Mouse (Mus musculus) adrenal gland, postnatal 25 days (tissue): ENCODE results near the gene Sars2. TPM values are rescaled to one million over a fixed set of nuclear protein-coding genes. Genes with fewer than 3 reads are reported as not detected.
"Not testable (repeated sequence)": the region's sequence is repeated elsewhere in the genome, so short reads cannot be mapped to it uniquely, and the experiment has no call there.

Source experiments
- DNase-seq: peaks from one replicate; pipeline ENCODE4 v3.0.0; 2021; ENCODE audit warnings: mixed read lengths
- long read RNA-seq: library from polyadenylated mRNA; stranded (forward); transcript quantifications from one replicate; pipeline ENCODE4 v2.0.0, GENCODE M21; 2021
- total RNA-seq: library from RNA; stranded (reverse); gene quantifications from 2 replicates; pipeline ENCODE4 v1.2.3, GENCODE M21; 2021

The Sars2 gene
- 15.4 and 22.3 TPM in 2 replicates for total RNA-seq
- long read RNA-seq, transcript Sars2-201 (16 exons, 1,868 nt): major isoform, 8 of 17 reads
- long read RNA-seq, partial matches to known transcripts: 8 of 17 reads
- long read RNA-seq, other reads (novel, unspliced or antisense): 0 of 17 reads

- peak; percentile 94 for DNase-seq
Observed at GRCm38 (mm10) chr7:28741709-28742438, at the start of gene Sars2, which contains the start of gene Mrps12. Sars2 (plus strand) TSS chr7:28741992. Mrps12 (minus strand) TSS chr7:28741820.

GRCm38 (mm10) chr7:28692545-28693320, 49.1 kb upstream of the Sars2 start, which contains the start of gene Fbxo27:
Fbxo27 (plus strand) TSS chr7:28692849.
- peak; percentile 18 for DNase-seq

DNA sequence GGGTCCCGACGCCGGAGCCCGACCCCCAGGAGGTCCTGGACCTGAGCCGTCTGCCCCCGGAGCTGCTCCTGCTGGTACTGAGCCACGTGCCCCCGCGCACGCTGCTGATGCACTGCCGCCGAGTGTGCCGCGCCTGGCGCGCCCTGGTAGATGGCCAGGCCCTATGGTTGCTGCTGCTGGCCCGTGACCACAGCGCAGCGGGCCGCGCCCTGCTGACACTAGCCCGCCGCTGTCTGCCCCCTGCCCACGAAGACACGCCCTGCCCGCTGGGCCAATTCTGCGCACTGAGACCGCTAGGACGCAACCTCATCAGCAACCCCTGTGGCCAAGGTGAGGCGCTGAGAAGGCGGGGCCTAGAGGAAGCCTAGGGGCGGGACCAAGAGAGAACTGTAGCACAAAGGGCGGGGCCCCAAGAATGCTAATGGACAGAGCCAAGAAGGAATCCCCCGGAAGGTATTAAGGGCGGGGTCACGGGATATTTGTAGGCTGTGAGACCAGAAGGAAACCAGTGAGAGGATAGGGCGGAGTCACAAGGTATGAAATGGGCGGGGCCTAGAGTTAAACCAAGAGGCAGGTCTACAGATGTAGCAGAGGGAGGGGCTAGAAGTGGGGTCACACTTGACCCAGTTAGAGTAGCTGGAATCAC, 48.3 kb upstream of the Sars2 start:
- peak; percentile 47 for DNase-seq

DNA sequence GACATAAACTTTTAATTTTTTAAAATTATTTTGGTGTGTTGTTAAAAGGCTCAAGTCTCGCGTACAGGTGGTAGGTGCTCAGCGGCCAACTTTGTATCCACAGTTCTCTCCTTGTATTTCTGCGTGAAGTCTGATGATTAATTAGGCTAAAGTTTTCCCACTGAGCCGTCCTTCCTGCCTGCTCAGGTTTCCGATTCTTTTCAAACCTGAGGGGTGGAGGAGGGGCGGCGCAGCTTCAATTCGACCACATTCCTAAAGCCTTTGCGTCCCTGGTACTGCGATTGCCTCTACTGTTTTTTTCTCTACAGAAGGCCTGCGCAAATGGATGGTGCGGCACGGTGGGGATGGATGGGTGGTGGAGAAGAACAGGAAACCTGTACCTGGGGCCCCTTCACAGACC, 47.4 kb upstream of the Sars2 start:
- no peak for DNase-seq

- DNase-seq: no peak
Observed at GRCm38 (mm10) chr7:28694966-28695511, 46.8 kb upstream of the Sars2 start.

DNA sequence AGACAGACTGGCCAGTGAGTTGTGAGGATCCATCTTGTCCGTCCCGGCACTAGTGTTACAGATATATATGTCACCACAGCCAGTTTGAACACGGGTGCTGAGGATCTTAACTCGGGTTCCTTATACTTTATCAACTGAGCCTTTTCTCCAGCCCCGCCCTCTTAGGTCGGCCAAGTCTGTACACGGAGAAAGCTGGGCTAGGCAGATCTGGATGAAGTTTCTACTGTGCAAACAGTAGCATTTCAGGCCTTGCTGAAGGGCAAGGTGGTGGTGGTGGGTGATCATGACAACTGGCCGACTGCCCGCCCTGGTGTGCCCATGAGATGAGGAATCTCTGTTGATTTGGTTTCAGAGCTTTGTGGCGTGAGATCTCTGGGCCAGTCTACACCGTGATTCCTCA, 44.5 kb upstream of the Sars2 start:
- no peak for DNase-seq

DNA sequence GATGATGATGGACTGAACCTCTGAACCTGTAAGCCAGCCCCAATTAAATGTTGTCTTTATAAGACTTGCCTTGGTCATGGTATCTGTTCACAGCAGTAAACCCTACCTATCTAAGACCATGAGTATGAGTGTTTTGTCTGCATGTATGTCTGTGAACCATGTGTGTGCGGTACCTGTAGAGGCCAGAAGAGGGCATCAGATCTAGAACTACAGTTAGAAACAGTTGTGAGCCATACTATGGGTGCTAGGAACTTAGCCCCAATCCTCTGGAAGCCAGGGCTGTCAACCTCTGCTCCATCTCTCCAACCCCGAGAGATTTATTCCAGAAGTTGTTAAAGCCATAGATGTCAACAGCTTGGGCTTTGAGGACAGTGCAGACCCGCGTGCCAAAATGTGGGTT, 41.5 kb upstream of the Sars2 start:
- DNase-seq: no peak

DNA sequence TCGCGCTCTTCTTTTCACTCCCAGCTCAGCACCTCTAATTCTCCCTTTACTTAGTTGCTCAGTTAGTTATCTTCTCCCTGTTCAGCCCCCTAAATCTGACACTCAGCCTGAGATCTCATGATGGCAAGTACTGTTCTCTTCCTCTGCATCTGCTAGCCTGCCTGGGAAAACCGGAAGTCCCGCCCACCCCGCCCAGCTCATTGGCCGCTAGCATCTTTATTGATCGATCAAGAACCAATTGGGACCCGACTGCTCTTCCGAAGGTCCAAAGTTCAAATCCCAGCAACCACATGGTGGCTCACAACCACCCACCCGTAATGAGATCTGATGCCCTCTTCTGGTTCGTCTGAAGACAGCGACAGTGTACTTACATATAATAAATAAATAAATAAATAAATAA, 40.5 kb upstream of the Sars2 start:
- not testable (repeated sequence) for DNase-seq

DNA sequence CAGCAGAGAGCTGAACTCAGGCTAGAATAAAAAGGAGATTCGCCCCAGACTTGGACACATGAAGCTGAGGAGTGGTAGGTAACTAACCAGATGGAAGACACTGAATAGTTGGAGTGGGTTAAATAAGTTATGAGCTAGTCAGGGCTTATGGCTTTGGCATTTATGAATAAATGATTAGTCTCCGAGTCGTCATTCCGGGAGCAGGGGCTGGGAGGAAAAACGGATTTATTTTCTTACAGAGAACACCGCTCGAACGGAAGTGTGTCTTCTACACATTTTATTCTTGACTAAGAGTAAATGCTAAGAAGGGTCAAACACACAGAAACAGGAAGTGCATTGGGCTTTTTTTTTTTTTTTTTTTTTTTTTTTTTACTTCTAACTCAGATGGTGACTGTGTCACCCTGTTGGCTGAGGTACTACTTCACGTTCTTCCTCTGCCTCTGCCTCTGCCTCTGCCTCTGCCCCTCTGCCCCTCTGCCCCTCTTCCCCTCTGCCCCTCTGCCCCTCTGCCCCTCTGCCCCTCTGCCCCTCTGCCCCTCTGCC, 39.1 kb upstream of the Sars2 start:
- DNase-seq: no peak

- DNase-seq: no peak
Observed at GRCm38 (mm10) chr7:28709454-28709853, 32.3 kb upstream of the Sars2 start.

DNA sequence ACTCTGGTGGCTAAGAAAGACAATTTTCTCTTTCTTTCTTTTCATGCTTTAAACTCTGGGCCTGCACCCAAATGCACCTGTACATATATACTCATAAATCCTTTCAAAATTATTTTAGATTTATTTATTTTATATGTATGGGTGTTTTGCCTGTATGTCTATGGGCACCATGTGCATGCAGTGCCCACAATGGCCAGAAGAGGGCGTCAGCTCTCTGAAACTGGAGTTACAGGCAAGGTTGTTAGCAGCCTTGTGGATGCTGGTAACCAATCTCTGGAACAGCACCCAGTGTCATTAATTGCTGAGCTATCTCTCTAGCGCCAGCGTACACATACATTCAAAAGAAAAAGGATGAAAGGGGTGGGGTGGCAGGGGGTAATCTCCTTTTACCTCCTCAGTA, 30.8 kb upstream of the Sars2 start:
- DNase-seq: no peak

GRCm38 (mm10) chr7:28714667-28715066, 27.1 kb upstream of the Sars2 start:
- no peak for DNase-seq

DNA sequence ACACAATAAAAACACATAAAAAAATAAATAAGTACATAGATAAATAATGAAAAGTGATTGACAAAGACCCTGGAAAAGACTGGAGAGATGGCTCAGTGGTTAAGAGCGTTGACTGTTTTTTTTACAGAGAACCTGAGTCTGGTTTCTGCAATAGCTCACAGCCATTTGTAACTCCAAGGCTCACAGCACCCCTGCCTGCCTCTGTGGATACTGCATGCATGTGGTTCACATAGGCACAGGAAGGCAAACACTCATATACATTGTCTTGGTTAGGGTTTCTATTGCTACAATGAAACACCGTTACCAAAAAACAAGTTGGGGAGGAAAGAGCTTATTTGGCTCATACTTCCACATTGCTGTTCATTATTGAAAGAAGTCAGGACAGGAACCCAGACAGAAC, 26.2 kb upstream of the Sars2 start:
- no peak for DNase-seq

GRCm38 (mm10) chr7:28716590-28717281, 25.1 kb upstream of the Sars2 start, which contains the start of gene Fbxo17:
Fbxo17 (plus strand) TSS chr7:28716804.
- peak; percentile 72 for DNase-seq

GRCm38 (mm10) chr7:28717726-28718125, 24.1 kb upstream of the Sars2 start:
- no peak for DNase-seq

- DNase-seq: no peak
Observed at GRCm38 (mm10) chr7:28719159-28719558, 22.6 kb upstream of the Sars2 start.

DNA sequence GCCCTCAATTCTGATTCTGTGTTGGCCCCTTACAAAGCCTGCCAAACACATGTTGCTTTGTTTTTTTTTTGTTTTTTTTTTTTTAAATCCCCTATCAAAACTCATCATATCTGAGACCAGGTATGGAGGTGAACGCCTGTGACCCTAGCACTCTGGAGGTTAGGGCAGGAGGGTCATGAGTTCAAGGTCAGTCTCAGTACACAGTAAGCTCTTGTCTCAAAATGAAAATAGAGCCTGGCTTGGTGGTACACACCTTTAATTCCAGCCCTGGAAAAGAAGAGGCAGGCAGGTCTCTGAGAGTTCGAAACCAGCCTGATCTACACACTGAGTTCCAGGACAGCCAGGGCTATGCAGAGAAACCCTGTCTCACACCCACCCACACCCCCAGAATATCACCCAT, 22.1 kb upstream of the Sars2 start:
- no peak for DNase-seq

- DNase-seq: no peak
Observed at GRCm38 (mm10) chr7:28720753-28721537, 20.8 kb upstream of the Sars2 start.

DNA sequence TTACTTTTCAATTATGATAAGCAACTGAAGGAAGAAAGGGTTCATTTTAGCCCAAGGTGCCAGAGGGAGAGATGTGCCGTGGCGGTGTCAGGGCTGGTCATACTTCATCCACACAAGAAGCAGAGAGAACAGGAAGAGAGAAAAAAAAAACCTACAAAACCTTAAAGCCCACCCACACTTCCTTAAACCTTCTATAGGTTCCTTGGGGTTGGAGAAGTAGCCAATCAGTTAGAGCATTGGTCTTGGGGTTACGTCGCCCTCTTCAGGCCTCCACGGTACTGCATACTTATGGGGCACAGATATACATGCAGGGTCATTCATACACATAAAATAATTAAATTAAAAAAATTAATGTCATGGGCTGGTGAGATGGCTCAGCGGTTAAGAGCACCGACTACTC, 19.7 kb upstream of the Sars2 start:
- DNase-seq: no peak

DNA sequence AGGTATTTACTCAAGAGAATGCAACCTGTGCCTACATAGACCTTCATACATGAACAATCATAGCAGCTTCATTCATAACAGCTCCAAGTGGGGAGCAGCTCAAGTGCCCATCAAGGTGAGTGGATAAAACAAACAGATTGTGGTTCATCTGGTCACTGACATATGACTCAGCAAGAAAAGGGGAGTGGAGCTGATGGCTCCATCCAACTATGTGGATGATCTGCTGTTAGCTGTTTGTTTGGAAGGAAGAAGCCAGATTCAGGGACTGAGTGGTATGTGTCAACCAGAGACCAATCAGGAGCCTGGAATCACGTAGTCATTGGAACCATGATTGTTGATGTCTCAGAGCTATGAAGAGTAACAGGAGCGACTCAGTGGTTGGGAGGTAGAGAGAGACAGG, 17.2 kb upstream of the Sars2 start:
- no peak for DNase-seq

DNA sequence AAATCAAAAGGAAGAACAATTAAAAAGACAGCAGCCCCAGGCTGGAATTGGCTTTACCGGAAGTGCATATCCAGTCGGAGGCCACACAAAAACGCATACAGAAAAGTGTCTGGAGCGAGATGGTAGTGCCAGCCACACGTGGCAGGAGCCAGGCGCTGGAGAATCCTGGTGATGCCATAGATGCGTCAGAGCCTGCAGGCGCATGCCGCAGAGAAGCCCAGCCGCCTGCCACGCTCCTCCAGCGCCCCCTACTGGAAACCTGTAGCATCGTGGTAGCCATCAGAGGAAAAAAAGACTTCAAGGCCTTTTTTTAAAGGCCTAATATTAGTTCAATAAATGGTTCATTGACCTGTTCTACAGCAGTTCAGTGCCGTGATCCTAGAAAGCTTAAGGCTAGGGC, 15.2 kb upstream of the Sars2 start:
- DNase-seq: peak; percentile 87
